Mouse (Mus musculus) CH12.LX (cell line): Measurements from ENCODE around the gene Senp8. TPM values are rescaled to one million over a fixed set of nuclear protein-coding genes. Genes with fewer than 3 reads are reported as not detected.

Source experiments
- polyA plus RNA-seq: library from polyadenylated mRNA; unstranded; fragments of >175 nt; gene quantifications from 2 replicates; pipeline ENCODE4 v1.2.1, GENCODE M21; 2012; ENCODE audit warnings: low read depth; ENCODE audit not compliant: insufficient read length
- total RNA-seq, 2 experiments: library from RNA; depleted of rRNA; stranded (reverse); fragments of 300-350 nt in 1 of 2; fragments of >200 nt in 1 of 2; gene quantifications; 2 replicates each; pipeline ENCODE4 v1.2.3; 2012 to 2014

Gene Senp8
- total and polyA plus RNA-seq, 3 experiments = 5.2 to 8.5 (median 6.1) TPM

Other genes with a start within 250 kb of the Senp8 start
- gene Hexa, start 211.2 kb downstream of the Senp8 start, total RNA-seq (2012; rRNA removed) = 61.7 and 65.8 TPM in 2 replicates
- 33.6 and 38.0 TPM in 2 replicates for gene Hexa, start 211.2 kb downstream of the Senp8 start, total RNA-seq (2014; rRNA removed)
- 35.6 and 37.1 TPM in 2 replicates for gene Hexa, start 211.2 kb downstream of the Senp8 start, polyA plus RNA-seq
- gene Tmem202, start 210.9 kb downstream of the Senp8 start, total RNA-seq (2012; rRNA removed) = 0.64 and 0.97 TPM in 2 replicates
- 0.20 TPM in 1 of 2 replicates, not detected in the other for gene Tmem202, start 210.9 kb downstream of the Senp8 start, total RNA-seq (2014; rRNA removed)
- gene Tmem202, start 210.9 kb downstream of the Senp8 start, polyA plus RNA-seq = not detected in 2 replicates
- gene Celf6, start 172.8 kb downstream of the Senp8 start, total RNA-seq (2012; rRNA removed) = not detected in 2 replicates
- not detected in 2 replicates for gene Celf6, start 172.8 kb downstream of the Senp8 start, total RNA-seq (2014; rRNA removed)
- not detected in 2 replicates for gene Celf6, start 172.8 kb downstream of the Senp8 start, polyA plus RNA-seq
- gene Parp6, start 133.4 kb downstream of the Senp8 start, total RNA-seq (2012; rRNA removed) = 3.6 and 4.4 TPM in 2 replicates
- gene Parp6, start 133.4 kb downstream of the Senp8 start, total RNA-seq (2014; rRNA removed) = 5.6 and 5.7 TPM in 2 replicates
- 4.6 and 5.5 TPM in 2 replicates for gene Parp6, start 133.4 kb downstream of the Senp8 start, polyA plus RNA-seq
- gene Pkm, start 94.3 kb downstream of the Senp8 start, total RNA-seq (2012; rRNA removed) = 1,563 and 2,304 TPM in 2 replicates
- 2,562 and 2,828 TPM in 2 replicates for gene Pkm, start 94.3 kb downstream of the Senp8 start, total RNA-seq (2014; rRNA removed)
- 1,827 and 1,949 TPM in 2 replicates for gene Pkm, start 94.3 kb downstream of the Senp8 start, polyA plus RNA-seq
- gene Gramd2, start 70.6 kb downstream of the Senp8 start, total RNA-seq (2012; rRNA removed) = not detected in 2 replicates
- gene Gramd2, start 70.6 kb downstream of the Senp8 start, total RNA-seq (2014; rRNA removed) = 0.32 TPM in 1 of 2 replicates, not detected in the other
- gene Gramd2, start 70.6 kb downstream of the Senp8 start, polyA plus RNA-seq = 0.23 and 0.61 TPM in 2 replicates
- 1.7 and 2.0 TPM in 2 replicates for gene Myo9a, start 186 bp upstream of the Senp8 start, total RNA-seq (2012; rRNA removed)
- 1.6 and 2.1 TPM in 2 replicates for gene Myo9a, start 186 bp upstream of the Senp8 start, total RNA-seq (2014; rRNA removed)
- gene Myo9a, start 186 bp upstream of the Senp8 start, polyA plus RNA-seq = 1.7 and 2.6 TPM in 2 replicates
- gene Nr2e3, start 209.9 kb upstream of the Senp8 start, total RNA-seq (2012; rRNA removed) = 0.13 TPM in 1 of 2 replicates, not detected in the other
- gene Nr2e3, start 209.9 kb upstream of the Senp8 start, total RNA-seq (2014; rRNA removed) = not detected in 2 replicates
- gene Nr2e3, start 209.9 kb upstream of the Senp8 start, polyA plus RNA-seq = not detected in 2 replicates